Mouse (Mus musculus): Measurements from ENCODE around the gene Dzip1.

Gene Dzip1

DNA sequence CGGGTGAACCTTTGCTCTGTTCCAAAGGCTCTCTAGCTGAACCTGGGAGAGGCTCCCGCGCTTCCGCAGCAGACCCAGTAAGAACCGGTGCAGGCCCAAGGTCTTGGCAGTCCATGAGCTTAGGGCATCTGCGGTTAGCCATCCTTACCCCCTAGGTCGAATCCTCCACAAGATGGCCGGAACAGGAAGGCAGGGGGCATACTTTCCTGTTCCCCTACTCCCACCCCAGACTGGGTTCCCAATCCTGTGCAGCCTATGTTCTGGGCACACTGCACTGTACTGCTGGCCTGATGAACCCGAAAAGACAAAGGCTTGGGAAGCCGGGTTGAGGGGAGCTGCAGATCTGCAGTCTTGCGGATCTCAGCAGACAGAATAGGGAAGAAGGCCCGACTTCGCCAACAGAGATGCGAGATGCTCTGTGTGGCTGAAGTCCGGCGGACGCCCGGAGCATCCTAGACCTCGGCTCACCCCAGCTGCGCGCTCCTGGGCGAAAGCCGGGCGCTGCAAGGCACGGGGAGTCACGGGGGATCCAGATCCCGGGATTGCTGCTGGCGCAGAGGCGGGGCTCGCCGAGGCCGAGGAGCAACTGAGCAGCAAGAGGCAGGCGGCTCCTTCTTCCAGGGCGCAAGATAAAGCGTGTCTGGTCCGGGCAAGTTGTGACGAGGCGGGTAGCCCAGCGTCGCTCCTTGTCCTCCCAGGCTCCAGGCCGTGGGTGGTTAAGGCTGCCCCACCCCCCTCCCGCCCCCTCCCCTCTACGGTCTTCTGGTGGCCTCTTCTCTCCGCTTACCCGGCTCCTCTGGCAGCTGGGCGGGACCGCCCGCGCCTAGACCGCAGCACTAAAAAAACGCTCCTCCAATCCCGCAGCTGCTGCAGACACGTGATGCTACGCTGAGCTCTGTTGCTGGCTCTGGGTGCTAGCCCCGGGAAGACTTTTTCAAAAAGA, at the start of gene Dzip1:
Dzip1 (minus strand) TSS at position 788 of the 943 bp plus-strand sequence.
- CTCF ChIA-PET = interaction anchor here (0.6 to 1.4 kb wide), 10 partner anchors 8 to 469 kb away, joined by 3 to 6 read pairs (median 3); no protein-coding TSS in a partner anchor
- POLR2A ChIA-PET = interaction anchor here (0.7 to 4.5 kb wide), 31 partner anchors 8 to 227 kb away, joined by 3 to 33 read pairs (median 4); partner anchors contain the start of gene Dnajc3 (in 3 of the 4)

DNA sequence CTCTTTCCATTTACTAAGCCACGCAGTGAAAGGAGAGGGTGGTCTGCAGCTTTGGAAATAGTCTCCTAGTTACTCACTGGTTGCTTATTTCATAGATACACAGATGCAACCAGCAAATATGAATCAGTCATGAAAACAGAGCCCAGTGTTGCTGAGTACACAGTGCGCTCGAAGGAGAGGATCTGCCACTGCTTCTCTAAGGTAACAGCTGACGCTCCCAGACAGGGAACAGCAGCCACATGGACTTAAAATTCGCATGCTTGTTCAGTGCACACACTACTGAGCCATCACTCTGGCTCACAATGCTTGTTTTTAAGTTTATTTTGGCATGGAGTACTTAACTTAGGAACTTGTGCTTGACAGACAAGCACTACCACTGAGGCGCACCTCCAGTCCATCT, 47.0 kb upstream of the Dzip1 start:
- POLR2A ChIA-PET = no interaction called here
- CTCF ChIA-PET = interaction anchor here in 1 of 4 experiments (0.6 kb wide), 1 partner anchor 17 kb away, joined by 3 read pairs; no protein-coding TSS in a partner anchor

DNA sequence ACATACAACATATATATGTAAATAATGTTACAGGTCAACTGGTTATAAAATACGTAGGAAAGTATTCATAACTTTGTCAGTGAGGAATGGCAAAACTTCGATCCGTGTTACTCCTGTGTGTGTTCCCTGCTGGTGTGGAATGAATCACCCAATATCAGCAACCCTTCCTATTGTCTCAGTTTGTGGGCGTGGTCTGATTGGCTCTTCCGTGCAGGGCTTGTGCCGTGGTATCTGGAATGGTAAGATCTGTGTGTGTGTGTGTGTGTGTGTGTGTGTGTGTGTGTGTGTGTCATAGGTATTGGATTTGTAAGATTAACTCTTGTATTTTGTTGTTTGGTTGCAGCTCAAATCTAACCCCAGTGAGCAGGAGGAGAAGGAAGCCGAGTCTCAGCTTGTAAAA, 42.4 kb upstream of the Dzip1 start:
- ChIA-PET POLR2A (interaction anchor here in 1 of 4 experiments (0.9 to 4.3 kb wide), 5 partner anchors 10 to 17 kb away, joined by 5 to 18 read pairs (median 5); no protein-coding TSS in a partner anchor), CTCF (interaction anchor here in 1 of 4 experiments (1.0 kb wide), 1 partner anchor 43 kb away, joined by 3 read pairs; the partner anchor contains the start of gene Dzip1)

DNA sequence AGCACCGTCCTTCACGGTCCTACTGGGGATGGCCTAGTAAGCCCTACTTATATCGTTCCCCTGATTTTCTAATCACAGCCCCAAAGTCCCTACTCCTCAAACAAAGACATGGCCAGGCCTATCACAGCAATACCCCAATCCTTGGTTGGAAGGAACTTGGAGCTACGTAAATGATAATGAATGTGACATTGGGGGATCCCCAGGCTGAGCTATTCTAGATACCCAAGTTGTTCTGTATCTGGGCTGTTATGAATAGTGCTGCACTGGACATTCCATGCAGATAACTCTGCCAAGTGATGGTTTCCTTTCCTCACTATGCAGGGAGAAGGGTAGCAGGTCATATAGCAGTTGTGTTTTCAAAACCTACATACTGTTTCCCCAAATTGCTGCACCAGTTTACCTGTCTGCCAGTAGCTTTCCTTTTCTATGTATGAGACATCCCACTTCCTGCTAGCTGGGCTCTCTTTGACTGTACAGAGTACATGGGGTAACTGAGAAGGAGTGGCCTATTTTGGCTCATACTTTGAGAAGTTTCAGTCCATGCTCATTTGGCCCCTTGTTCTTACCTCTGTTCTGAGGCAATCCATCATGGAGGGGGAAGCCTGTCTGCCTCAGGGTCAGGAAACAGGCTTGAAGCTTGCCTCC, 40.2 kb upstream of the Dzip1 start:
- ChIA-PET CTCF (no interaction called here), POLR2A (interaction anchor here in 2 of 4 experiments (1.0 to 4.3 kb wide), 5 partner anchors 10 to 40 kb away, joined by 3 to 18 read pairs (median 4); partner anchors contain the start of gene Dzip1 (in 2 of the 2))

DNA sequence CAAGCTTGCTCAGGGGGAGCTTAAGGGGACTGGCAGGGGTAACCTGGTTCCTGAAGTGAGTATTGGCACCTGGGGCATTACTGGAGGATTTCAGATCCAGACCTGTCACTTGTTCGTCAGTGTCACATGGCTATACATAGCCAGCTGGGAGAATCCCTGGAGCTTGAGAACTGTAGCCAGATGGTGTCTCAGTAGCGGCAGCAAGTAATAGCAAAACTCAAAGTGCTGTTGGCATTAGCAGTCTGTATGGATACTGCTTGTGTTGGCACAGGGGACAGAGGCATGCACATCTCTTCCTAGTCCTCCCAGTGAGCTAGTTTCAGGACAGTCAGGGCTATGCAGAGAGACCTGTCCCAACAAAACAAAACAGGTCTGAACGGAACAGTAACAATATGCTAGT, 32.8 kb upstream of the Dzip1 start:
- POLR2A ChIA-PET = interaction anchor here in 1 of 4 experiments (1.0 to 1.6 kb wide), 3 partner anchors 9 to 49 kb away, joined by 3 to 4 read pairs (median 3); no protein-coding TSS in a partner anchor
- CTCF ChIA-PET = interaction anchor here in 1 of 4 experiments (0.6 kb wide), 1 partner anchor 396 kb away, joined by 3 read pairs; no protein-coding TSS in a partner anchor

DNA sequence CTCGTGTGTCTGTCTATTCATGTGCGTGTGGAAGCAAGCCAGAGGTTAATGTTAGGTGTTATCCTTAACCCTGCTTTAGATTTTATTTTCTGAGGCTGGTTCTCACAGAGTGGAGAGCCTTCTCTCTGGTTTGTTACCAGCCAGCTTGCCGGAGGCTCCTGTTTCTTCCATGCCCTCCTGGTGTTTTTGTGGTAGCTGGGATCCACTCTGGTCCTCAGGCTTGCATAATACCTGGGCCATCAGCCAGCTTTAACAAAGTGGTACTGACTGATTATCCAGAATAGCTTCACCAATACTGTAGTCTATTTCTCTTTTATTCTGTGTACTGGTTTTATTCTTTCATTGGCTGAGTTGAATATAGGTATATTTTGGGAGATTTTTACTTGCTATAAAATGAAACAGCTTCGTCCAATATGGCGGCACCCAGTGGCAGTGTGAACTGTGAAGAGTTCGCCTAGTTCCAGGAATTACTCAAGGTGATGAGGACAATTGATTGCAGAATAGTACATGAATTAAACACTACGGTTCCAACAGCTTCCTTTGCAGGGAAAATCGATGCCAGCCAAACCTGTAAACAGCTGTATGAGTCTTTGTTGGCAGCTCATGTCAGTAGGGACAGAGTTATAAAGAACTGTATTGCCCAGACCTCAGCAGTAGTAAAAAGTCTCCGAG, 26.8 kb upstream of the Dzip1 start:
- ChIA-PET POLR2A (interaction anchor here in 1 of 4 experiments (2.4 kb wide), 1 partner anchor 14 kb away, joined by 16 read pairs; no protein-coding TSS in a partner anchor), CTCF (no interaction called here)

DNA sequence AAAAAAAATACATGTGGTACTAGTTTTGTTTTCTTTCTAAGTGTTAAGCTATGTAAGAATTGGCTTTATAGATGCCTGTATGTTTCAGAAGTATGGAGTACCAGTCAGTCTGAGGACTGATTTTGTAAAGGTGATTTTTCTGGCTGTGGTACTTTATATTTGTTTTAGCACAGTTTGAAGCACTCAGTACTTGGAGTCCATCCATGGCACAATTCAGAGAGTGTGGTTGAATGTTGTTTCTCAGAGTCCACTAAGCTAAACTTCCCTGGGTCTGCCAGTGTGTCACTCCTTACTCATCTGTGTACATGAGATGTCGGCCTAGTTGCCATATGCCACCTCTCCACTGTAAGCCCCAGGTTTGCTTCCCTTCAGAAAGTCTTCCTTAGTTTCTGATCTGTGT, 23.6 kb upstream of the Dzip1 start:
- POLR2A ChIA-PET = interaction anchor here in 1 of 4 experiments (0.8 kb wide), 1 partner anchor 20 kb away, joined by 3 read pairs; no protein-coding TSS in a partner anchor
- CTCF ChIA-PET = no interaction called here

DNA sequence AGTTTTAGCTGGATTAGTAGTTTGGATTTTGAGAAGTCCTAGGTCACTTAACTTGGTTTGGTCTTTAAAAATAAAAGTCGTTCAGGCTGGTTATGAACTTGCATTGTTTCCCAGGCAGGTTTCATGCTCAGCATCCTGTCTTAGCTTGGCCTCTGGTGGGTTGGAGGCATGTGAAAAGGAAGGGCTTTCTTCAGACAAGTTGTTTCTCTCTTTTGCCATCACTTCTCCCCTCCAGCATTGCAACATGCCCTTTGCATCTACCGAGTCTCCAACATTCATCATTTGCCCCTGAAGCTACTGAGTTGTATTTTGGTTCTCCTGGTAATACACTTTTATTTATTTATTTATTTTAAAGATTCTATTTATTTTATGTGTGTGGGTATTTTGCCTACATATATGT, 19.4 kb upstream of the Dzip1 start:
- CTCF ChIA-PET = interaction anchor here in 2 of 4 experiments (0.6 to 1.0 kb wide), 2 partner anchors 26 to 1966 kb away, joined by 4 to 5 read pairs; partner anchors contain the start of gene Ipo5 (in 1 of the 2)
- POLR2A ChIA-PET = interaction anchor here in 1 of 4 experiments (0.9 kb wide), 1 partner anchor 20 kb away, joined by 4 read pairs; no protein-coding TSS in a partner anchor

DNA sequence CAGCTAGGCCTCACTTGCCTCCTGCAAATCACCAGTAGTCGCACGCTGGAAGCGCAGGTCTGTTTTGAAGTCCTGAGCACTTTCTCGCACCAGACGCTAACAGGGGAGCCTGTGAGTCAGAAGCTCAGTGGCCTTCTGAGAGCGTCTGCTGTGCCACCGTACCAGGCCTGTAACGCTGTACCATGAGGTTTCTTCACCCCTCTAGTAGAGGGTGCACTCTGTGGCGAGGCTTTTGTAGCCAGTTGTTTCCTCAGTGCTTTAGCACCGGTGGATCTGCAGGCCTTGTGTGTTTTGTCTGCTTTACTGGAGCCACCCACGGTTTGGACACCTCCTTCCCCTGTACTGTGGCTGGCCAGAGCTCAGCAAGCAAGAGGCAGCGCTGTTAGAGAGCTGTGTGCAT, 16.8 kb upstream of the Dzip1 start:
- CTCF ChIA-PET = interaction anchor here in 2 of 4 experiments (1.5 to 2.3 kb wide), 2 partner anchors 44 to 45 kb away, joined by 4 to 5 read pairs; no protein-coding TSS in a partner anchor
- POLR2A ChIA-PET = interaction anchor here in 2 of 4 experiments (1.4 to 1.5 kb wide), 2 partner anchors 8 to 9 kb away, joined by 3 to 5 read pairs; no protein-coding TSS in a partner anchor

DNA sequence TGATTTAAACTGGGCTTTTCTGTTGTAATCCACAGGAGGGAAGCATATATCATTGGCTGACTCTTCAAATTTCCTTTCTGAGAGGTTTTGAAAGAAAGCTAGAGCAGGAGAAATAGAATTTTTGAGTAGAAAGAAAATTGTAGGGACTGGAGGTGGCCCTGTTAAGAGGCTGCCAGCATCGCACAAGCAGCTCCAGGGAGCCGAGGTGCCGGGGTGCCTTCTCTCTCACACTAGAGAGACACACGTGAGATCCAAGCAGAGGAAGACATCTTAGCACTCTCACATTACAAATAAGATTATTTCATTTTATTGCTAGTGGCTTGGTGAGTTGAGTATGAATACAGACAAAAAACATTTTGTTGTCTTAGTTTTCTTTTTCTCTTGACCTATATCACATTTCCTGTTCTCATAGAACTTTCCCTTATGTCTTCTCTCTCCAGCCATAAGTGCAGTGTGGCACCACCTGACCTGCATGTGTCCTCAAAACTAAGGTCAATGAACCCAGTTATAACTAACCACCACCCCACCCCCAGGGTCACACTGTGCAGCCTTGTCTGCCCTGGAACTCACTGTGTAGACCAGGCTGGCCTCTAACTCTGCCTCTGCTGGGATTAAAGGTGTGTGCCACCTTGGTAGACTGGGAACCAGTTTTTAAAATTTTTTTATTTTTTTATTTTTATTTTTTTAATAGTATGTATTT, 15.7 kb upstream of the Dzip1 start:
- CTCF ChIA-PET = no interaction called here
- POLR2A ChIA-PET = no interaction called here

DNA sequence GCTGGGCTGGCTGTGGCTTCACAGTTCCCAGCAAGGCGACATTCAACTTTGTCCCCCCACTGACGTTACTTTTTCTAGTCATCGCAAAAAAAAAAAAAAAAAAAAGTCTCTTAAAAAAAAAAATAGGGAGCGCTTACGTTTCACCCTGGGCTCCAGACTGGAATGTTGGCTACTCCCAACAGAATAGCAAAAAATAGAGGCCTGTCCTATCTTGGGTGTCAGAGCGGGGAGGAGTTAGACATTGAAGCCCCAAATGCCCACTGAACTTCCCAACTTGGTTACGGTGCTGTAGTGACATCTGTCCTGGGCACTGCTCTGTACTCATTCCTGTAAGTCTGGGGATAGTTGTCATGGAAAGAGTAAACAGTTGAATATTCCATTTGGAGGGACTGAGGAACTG, 13.3 kb upstream of the Dzip1 start:
- CTCF ChIA-PET = no interaction called here
- POLR2A ChIA-PET = interaction anchor here in 3 of 4 experiments (0.6 to 4.7 kb wide), 15 partner anchors 13 to 1866 kb away, joined by 3 to 33 read pairs (median 5); partner anchors contain the start of gene Dzip1 (in 3 of the 3)

DNA sequence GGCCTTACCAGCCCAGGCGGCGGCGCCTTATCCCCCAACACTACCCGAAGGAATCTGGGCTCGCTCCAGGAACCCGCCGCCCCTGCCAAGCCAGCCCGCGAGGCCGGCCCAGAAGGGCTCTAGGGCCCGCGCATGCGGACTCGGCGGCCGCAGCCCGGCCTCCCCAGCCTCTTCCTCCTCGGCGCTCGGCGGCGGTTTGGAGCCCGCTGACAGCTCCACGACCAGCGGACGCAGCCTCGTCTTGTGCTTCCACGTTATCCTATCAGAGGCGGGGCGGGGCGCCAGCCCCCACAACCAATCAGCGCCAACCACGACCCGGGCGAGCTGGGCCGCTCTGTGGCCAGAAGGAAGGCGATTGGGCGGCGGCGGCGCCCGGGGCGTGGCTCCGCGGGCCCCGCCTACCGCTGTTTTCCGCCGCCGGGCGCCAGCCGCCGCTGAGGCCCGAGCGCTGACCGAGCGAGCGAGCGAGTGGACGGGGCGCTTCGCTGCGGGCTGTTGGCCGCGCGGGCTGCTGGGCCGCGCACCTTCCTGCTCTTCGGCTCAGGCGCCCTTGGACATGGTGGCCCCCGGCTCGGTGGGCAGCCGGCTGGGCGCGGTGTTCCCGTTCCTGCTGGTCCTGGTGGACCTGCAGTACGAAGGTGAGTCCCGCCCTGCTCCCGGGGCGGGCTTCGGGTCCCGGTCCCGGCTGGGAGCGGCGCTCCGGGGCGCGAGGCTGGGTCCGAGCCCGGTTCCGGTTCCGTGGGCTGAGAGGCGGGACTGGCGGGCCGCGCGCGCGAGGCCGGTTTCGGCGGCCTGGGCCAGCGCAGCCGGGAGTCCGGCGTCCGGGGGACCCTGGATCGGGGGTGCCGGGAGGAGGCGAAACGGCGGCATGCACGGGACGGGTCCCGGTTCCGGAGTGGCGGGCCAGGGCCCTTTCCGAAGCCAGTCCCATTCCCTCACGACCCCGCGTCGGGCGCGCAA, 12.6 kb upstream of the Dzip1 start, which contains the start of gene Dnajc3:
Dnajc3 (plus strand) TSS at position 444 of the 960 bp plus-strand sequence.
- POLR2A ChIA-PET = interaction anchor here in 3 of 4 experiments (0.6 to 4.7 kb wide), 19 partner anchors 12 to 1867 kb away, joined by 3 to 33 read pairs (median 4); partner anchors contain the start of gene Dzip1 (in 3 of the 3)

DNA sequence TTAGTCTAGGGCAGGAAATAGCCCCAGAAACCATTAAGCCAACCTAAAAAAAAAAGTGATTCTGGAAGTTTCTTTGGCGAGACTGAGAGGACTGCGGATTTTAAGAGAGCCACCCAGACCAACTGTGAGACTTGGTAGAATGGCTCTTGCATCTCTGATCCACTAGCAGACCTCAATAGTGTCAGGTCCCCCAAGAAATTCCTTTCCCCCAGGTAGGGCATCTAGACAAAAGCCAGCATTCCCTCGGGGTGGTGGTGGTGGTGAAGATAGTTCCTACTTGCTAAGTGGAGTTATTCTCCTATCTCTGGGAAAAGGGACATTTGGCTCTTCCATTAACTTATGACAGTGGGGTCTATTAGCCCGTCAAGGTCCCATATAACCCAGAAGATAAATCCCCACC, 11.7 kb upstream of the Dzip1 start:
- ChIA-PET POLR2A (interaction anchor here in 3 of 4 experiments (0.7 to 4.7 kb wide), 10 partner anchors 12 to 351 kb away, joined by 3 to 33 read pairs (median 5); partner anchors contain the start of gene Dzip1 (in 3 of the 3)), CTCF (no interaction called here)

More for the DNA sequence above, 12.6 kb upstream of the Dzip1 start, which contains the start of gene Dnajc3:
- CTCF ChIA-PET = no interaction called here

DNA sequence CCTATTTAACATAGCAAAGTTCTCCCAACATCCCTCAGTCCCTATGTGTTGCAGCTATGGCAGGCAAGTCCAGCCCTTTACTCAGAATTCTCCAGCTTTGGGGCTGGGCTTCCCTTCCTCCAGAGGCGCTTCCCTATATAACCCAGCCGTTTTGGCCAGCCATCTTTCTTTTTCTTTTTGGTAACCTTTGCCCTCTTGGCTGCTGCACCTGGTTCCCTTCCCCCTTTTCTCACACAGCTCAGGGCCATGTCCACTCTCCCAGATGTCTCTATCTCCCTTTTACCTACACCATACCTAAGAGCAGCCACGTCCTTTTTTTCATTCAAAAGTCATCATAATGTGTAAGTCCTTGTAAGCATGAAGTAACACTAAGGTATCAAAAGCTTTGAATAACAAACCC, 11.0 kb upstream of the Dzip1 start:
- POLR2A ChIA-PET = interaction anchor here in 2 of 4 experiments (0.7 to 4.7 kb wide), 5 partner anchors 11 to 350 kb away, joined by 3 to 33 read pairs (median 3); partner anchors contain the start of gene Dzip1 (in 2 of the 2)
- CTCF ChIA-PET = no interaction called here

DNA sequence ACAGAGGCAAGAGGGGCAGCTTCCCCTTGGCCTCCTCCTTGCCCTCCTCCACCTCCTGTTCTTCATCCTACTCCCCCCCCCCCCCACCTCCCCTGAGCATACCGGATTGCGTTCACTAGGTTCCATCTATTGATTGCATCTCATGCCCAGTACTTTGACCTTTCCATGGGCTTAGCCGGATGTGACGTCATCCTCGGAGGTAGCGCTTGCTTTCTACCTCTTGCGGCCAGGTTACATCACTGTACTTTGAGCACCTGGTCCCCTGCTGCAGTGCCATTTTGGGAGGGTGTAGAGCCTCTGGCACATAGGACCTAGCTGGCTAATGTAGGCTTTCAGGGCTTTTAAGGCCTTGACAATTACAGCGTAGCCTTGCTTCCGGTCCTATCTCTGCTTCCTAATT, 9.4 kb upstream of the Dzip1 start:
- CTCF ChIA-PET = interaction anchor here in 1 of 4 experiments (0.9 kb wide), 1 partner anchor 9 kb away, joined by 3 read pairs; the partner anchor contains the start of gene Dzip1
- POLR2A ChIA-PET = interaction anchor here in 3 of 4 experiments (1.8 to 2.5 kb wide), 4 partner anchors 9 to 43 kb away, joined by 3 to 11 read pairs (median 8); partner anchors contain the start of gene Dzip1 (in 3 of the 3)

DNA sequence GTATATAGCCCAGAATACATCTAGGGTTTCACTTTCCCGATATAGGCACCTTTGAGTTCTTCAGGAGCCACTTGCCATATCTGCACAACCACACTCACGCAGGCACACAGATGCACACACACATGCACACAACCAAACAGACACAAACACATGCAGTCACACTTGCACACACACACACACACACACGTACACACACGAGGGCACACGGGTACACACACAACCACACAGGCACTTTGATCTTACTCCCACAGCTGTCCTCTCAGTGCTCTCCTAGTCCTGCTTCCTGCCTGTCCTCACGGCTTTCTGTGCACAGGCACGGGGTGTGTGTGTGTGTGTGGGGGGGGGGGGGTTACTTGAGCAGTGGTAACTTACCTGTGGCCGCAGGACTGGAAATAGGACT, 7.7 kb upstream of the Dzip1 start:
- ChIA-PET POLR2A (interaction anchor here in 3 of 4 experiments (0.6 to 2.5 kb wide), 11 partner anchors 7 to 1344 kb away, joined by 3 to 11 read pairs (median 3); partner anchors contain the start of gene Dzip1 (in 1 of the 3)), CTCF (interaction anchor here in 1 of 4 experiments (1.1 kb wide), 1 partner anchor 9 kb away, joined by 4 read pairs; no protein-coding TSS in a partner anchor)
